Mouse (Mus musculus) C2C12 (cell line): Measurements from ENCODE around the gene Pde4c.

Experiments
- CTCF ChIP-seq: IDR thresholded peaks from one replicate; pipeline ENCODE4 v1.5.1; 2011; ENCODE audit not compliant: control insufficient read depth, insufficient read depth, insufficient read length
- MAX ChIP-seq: IDR thresholded peaks from one replicate; pipeline ENCODE4 v1.6.1; 2011; ENCODE audit warnings: mild to moderate bottlenecking, control low read depth
- MYOD1 ChIP-seq: IDR thresholded peaks from one replicate; pipeline ENCODE4 v1.6.1; 2011; ENCODE audit warnings: low read depth; ENCODE audit not compliant: control insufficient read depth, insufficient read length
- USF1 ChIP-seq: IDR thresholded peaks from one replicate; pipeline ENCODE4 v1.6.1; 2011; ENCODE audit warnings: low read depth, mild to moderate bottlenecking, control low read depth, moderate library complexity

- TF ChIP-seq MAX (no peak), USF1 (no peak), MYOD1 (no peak), CTCF (no peak)
Observed at GRCm38 (mm10) chr8:70791294-70791701, 67.8 kb downstream of the Pde4c start.
